Mouse (Mus musculus) ovary, adult 18-20 months (tissue): ENCODE results near the gene Eomes.

ENCODE experiments used
- DNase-seq: peaks from one replicate; pipeline ENCODE4 v3.0.0; 2022; ENCODE audit warnings: low spot score, mixed read lengths

Gene Eomes

DNA sequence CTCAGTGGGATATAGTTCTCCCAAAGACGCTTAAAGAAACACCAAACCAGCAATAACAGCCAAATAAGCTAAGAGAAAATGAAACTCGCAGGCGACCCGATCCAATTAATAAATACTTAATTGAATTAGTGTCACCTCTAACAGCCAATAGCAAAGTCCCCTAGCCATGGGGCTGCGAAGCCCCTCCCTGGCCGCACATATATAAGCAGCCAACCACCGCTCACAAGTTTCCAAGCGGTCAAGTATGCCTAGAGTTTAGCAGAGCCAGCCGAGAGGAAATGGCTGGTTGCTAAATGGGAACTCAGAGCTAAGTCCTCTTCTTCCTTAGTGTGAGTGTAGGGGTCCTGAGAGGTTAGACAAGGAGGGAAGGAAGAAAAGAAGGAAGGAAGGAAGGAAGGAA is at the start of gene Eomes:
Gene Eomes, plus strand, starts transcription at position 252 of the 400 bp plus-strand sequence.
- no peak for DNase-seq

DNA sequence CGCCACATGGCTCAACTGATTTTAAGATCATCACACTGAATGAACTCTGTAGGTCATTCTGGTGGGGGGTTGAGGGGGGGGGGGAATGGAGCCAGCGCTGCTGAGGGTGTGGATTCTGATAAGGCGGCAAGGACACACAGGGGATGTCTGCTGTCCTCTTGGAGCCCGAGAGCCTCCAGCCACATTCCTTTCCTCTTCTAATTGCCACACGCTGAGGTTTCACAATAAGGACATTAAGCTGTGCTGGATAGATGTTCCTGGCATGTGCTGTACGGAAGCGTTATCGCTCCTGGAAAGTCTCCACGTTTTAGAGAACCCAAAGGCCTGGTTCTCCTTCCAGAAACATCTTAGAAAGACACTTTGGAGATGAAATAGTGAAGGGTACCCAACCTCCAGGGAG is 33.2 kb upstream of the Eomes start:
- DNase-seq = no peak

DNA sequence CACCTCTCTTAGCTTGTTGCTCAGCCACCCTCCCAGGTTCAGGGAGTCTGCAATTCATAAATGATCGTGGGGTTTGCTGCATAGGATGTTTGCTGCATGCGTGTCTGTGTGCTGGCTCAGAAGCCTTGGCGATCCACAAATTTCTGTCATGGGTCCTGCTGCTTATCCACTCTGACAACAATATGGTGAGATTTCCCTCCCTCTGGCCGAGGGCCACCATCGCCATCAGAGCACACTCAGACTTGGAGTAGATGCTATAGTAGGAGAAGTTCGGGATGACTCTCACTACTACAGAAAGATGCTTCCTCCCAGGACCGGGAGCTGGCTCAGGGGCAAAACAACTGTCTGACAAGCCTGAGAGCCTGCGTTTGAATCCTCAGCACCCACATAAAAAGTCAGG is 28.7 kb upstream of the Eomes start:
- DNase-seq = no peak

DNA sequence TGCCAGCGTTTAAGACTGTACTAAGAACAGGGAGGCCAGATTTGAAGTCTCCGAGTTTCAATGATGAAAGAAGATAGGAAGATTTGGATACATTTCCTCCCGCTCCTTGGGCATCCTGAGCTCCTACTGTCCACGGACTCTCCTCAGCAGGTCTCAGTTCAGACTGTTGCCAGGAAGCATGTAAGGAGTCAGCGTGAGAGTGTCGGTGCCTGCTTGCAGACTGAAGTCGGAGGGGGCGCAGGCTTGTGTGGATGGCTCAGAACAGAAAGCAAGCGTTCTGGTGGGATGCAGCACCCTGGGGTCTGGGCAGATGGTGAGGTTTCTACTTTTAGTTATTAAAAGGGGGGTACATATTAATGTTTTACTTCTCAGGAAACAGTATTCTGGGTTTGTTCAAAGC is 24.6 kb upstream of the Eomes start:
- no peak for DNase-seq

DNA sequence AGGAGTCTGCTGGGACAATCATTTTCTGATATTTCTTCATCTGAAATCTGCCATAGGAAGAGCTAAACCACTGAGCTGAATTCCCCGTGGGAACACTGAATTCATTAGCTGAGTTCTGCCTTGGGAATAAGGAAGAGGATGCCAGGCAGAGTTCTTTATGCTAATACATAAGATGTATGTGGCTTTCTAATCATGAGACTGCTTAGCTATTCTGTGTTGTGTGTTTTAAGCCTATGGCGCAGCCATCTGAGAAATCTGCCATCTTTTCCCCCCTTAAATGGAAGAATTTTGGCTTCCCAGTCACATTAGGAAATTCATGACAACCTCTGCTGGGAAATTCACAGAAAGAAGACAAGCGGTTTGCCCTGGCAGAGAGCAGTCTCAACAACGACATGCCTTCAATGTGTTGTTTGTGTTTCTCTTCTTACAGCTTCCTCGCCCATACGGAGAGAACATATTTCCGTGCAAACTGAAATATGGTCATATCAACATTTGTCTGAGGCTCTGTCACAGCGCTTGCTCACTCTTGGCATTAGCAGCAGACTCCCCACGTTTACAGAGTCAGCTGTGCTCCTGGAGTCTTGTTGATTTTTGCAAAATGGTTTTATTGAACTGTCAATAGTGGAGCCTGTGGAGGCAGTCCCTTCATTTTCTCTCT is 22.7 kb upstream of the Eomes start:
- no peak for DNase-seq

DNA sequence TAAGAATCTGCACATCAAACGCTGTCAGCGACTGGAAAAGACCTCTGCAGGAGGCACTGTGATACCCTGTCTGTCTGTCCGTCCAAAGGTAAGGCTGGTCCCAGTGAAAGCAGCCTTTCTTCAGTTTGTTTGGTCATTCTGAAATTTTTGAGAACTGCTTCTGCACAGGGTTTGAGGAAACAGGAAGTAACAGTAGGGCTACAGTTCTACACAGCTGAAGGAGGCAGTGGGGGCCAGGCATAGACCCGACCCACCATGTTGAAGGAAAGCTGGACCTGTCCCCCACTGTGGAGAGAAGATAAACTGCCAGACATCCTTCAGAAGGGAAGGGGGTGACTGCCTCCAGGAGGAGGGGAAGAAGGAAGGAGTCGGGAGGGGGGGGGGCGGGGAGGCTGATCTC is 21.6 kb upstream of the Eomes start:
- DNase-seq = no peak

DNA sequence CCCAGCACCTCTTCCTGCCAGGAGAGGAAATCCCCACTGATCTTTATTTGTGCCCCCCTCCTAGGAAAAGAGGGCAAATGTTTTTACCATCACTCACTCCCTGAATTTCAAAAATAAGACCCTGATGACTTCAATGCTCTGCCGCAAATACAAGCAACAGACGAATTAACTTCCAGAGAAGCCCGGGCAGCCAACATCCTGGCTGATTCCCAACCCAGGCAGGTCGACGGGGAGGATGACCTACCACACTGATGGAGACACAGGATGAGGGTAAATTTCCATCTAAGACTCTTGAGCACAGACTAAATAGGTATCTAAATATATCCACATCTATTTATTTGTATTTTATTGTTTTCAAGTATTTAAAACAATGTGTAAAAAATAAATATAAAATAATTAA is 20.0 kb upstream of the Eomes start:
- no peak for DNase-seq

DNA sequence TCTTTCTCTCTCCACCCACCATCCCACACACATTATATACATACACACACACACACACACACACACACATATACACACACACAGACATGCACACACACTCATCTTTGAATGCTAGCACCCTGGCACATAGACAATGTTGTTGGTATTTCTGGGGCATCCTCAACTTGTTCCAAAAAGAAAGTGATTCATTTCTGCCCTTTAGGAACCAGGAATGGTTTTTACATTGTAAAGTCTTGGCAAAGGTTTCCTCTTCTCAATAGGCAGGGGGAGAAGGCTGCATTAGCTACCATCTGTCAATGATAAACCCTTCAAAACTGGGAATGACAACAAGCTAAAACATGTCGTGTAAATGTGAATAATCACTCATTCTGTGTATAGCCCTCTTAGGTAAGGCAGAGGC is 14.0 kb upstream of the Eomes start:
- DNase-seq = no peak

DNA sequence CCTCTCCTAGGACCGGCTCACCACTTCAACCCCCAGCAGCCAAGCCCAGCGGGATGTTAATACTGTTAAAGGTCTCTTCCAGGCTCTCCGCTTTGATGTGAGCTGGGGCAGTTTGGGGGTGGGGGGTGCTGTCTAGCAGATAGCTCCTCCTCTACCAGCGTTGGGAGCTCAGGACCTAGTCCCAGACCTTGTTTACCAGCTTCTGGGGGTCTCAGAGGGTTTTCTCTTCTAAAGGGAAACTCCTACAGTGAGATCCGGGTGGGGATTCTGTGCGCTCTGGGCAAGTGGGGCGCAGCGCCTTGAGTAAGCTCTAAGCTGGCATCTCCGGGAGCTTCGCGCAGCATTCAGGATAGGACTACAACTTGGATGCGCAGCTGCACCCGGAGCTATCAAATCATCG is 9.7 kb upstream of the Eomes start:
- DNase-seq = no peak

DNA sequence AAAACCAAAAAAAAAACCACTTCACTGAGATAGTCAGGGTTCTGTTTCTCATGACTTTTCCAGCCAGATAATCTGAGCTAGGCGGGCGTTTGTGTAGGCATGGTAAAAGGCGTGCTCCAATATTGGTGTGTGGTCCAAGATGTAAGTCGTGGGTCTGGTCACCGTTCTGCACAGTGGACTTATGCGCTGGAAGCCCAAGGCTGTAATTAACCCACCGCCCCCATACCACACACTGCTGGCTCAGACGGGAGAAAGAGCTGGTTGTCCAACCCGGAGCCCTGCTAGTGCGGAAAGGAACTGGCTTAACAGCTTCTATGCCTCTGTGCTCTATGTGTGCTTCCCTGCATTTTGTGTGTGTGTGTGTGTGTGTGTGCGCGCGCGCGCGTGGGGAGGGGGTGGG is 8.7 kb upstream of the Eomes start:
- DNase-seq = no peak

DNA sequence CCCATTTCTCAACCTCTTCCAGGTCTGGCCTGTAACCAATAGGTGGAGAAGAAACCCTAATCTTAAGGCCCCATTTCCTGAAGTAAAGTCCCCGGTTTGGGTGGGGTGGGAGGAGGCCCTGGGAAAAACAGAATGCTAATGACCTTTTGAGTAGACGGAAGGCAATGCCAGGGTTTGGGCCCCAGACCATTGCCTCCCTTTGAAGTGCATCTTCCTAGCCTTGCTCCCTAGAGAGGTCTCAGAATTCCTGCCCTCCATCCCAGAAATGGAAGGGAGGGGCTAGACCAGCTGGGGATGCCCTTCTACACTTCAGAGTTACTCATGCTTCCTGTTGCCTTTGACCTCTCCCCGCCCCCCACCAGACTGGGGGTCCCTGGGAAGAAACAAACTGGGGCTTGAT is 6.7 kb upstream of the Eomes start:
- no peak for DNase-seq

DNA sequence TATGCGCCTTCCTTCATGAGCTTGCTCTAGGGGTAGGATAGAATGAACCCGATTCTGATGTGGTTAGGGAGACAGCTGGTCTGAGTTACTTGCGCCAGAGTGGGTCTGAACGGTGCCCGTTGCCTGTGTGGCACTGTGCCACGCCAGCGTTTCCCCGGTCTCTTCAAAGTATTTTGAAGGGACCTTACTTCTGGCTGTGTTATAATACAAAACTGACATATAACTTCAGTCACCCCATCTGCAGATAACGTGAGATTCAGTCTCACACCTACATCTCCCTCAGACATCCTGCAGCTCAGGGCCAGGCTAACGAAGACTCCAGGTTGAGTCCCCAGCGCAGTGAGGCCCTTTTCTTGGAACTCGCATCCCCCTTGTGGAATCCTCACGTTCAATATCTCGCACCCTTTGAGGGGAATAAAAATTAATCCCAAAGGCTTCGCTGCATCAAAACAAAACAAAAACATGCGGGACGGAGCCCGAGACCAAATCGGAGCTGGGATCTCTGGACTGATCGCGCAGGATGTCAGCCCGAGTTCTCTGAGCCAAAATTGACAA is 1.7 kb upstream of the Eomes start:
- no peak for DNase-seq

DNA sequence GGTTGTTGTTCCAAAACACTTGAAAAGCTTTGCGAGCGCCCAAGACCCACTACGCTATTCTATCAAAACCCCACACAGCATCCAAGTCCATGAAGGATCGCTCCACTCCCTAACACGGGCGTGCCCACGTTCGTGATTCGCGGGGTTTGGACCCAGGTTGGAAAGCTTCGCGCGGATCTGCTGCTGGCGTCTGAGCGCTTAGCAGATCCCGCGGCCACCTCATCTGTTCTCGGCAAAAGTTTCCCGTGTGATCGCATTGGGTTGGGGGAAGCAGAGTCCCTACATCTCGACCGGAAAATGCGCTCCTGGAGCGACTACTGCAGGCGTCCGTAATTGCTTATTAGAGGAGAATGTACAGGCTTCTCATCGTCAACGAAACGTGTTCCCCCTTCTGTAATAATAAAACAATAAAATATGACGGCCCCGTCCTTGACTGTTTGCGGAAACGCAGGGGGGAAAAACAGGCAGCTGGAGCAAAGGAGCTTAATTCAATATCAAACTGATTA is 1.2 kb upstream of the Eomes start:
- DNase-seq = no peak

DNA sequence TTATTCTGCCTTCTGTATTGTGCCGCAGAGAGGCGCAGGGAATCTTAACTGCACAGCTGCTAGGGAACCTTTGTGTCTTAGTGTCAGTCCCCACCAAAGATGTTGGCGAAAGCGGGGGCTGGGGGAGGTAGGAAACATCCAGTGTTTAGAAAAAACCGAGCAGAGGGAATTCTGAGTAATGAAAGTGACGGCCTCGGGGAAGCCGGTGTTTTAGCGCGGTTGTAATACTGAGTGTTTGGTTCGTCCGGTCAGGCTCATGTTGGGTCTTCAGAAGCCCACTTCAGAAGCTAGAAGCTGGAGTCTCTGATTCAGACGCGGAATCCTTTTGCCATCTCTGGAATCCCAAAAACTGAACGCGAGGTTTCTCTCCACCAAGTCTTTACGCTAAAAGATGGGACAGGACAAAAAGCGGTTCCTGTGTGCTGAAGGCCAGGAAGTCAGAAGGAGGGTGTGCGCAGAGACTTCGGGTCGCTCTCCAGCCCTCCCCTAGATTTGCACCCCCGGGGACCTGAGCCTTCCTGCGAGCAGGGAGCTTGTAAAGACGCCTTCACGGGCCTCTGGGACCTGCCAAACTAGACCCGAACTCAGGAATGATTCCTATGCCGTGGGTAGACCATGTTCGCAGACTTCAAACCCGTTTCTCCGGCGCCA is 606 bp upstream of the Eomes start:
- no peak for DNase-seq

DNA sequence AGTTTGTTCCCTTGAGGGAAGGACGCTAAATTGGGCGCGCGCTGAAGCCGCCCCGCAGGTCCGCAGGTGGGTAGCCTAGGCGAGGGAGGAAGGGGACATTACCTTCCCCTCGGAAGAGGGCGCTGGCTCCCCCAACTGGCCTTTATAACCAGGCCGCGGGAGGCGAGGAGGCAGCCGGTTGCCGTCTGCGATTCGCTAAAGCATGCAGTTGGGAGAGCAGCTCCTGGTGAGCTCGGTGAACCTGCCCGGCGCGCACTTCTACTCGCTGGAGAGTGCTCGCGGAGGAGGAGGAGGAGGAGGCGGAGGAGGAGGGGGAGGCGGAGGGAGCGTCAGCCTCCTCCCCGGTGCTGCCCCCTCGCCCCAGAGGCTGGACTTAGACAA is 436 bp downstream of the Eomes start:
- DNase-seq = no peak

DNA sequence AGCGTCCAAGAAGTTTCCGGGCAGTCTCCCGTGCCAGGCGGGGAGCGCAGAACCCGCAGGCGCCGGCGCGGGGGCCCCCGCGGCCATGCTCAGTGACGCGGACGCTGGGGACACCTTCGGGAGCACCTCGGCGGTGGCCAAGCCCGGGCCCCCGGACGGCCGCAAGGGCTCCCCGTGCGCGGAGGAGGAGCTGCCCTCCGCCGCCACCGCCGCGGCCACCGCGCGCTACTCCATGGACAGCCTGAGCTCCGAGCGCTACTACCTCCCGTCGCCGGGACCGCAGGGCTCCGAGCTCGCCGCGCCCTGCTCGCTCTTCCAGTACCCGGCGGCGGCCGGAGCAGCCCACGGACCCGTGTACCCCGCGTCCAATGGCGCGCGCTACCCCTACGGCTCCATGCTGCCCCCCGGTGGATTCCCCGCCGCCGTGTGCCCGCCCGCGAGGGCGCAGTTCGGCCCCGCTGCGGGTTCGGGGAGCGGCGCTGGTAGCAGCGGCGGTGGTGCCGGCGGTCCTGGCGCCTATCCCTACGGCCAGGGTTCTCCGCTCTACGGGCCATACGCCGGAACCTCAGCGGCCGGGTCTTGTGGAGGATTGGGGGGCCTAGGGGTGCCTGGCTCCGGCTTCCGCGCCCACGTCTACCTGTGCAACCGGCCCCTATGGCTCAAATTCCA is 961 bp downstream of the Eomes start:
- DNase-seq = no peak

DNA sequence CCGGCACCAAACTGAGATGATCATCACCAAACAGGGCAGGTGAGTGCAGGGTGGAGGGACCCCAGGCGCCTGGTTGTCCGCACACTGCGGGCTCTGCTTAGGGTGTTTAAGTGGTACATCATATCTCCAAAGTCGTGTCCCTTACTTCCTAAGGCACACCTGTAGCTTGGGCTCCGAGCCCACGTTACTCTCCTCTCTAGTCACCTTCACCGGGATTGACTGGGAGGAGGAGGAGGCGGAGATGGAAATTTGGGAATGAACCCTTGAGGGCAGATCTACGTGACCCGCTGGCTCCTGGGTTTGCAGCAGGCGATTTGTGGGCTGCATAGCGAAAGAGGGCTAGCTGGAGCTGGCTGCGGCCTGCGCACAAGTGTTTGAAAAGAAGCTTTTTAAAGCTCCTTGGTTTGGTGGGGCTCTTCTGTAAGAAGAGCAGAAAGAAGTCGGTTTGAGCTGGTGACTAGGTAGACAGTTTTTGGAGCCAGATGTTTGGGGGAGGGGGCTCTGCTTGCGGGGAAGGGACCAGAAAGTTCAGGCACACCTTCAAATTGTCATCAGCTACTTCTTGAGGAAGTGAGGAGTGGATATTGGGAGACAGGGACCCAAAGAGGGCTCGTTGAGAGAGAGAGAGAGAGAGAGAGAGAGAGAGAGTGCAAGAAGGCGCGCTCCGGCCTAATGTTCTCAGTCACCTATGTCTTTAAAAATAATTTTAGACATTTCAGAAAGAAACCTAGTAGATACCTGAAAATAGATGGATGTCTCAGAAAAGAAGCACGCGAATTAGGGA is 1.7 kb downstream of the Eomes start:
- DNase-seq = no peak

DNA sequence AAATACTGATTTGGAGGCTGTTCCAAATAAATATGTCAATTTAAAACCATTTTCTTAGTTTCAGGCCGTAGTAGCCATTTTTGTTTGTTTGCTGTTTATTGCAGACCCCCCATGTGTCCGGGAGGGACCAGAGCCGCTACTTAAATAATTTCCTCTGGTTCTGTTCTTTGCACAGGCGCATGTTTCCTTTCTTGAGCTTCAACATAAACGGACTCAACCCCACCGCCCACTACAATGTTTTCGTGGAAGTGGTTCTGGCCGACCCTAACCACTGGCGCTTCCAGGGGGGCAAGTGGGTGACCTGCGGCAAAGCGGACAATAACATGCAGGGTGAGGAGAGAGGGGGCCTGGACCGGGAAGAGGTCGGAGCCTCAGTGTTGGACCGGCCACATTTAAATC is 2.3 kb downstream of the Eomes start:
- DNase-seq = no peak

DNA sequence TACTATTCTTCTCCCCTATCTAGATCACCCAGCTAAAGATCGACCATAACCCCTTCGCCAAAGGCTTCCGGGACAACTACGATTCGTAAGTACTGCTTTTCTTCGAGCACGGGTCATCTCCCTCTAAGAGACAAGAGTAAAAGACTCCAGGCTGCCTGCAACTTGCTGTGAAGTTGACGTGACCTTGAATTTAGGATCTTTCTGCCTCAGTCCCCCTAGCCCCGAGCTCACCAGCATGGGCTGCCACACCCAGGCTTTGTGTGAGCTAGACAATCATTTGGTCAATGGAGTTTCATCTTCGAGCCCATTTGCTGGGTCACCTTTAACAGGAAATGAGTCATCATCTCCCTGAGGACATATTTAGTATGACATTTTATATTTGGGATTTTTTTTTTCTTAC is 4.2 kb downstream of the Eomes start:
- DNase-seq = no peak

DNA sequence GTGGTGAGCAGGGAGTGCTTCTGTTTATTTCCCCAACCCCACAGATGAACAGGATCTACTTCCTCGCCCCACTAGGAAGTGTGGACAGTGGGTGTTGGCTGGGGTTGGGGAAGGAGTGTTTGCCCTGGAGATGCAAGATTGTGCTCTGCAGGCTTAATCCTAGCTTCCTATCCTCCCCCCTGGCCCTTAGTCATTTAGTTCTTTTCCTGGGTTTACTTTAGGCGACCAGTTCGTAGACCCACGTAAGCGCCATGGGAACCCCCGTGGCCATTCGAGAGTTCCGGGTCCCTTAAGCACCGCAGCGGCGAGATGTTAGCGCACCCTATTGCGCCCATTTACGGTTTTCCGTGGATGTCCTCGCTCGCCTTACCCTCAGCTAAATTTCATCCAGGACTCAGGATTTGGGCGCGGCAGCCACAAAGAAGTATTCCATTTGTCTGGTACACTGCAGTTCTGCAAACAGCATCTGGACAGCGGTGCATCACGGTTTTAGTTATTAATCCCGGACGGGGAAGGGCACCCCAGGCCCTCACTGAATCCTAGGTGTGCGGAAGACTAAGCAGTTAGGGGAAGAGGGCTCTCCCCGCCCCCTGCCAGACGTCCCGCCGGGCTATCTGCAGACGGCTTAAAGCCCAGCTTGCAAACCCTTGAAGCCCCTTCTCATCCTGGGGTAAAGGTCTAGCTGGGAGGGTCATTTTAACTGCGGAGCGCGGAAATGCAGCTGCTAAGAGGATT is 8.5 kb downstream of the Eomes start:
- DNase-seq = no peak

DNA sequence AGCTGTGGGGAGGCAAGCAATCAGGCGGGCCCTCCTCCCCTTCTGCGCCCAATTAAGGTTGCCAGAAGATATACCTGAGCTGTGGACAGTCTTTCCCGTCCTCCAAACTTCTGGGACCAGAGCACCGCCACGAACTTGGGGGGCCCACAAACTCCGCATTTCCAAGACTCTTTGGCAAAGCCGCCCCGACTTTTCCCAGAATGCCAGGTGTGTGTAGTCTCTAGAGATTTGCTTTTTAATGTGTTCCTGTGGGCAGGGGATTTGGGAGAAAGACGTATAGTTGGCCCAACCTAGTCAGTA is 9.0 kb downstream of the Eomes start:
- no peak for DNase-seq

DNA sequence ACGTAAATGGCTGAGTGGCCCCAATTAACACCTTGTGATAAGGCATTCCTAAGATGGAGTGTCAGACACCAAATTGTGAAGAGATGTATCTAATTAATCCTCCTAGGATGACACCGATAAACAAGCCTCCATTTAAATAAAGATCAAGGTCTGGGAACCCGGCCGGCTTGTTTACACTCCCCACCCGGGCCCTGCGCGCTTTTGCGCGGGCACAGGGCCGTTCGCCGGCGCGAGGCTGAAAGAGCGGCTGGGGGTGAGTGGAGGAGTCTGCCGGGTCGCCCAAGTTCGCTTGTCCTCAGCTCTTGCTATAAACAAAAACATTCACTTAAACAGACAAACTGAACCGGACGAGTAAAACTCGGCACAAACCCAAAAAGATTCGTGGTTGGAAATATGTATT is 9.6 kb downstream of the Eomes start:
- DNase-seq = no peak
